Mouse (Mus musculus): ENCODE measurements around the gene Akr1b10.

DNA sequence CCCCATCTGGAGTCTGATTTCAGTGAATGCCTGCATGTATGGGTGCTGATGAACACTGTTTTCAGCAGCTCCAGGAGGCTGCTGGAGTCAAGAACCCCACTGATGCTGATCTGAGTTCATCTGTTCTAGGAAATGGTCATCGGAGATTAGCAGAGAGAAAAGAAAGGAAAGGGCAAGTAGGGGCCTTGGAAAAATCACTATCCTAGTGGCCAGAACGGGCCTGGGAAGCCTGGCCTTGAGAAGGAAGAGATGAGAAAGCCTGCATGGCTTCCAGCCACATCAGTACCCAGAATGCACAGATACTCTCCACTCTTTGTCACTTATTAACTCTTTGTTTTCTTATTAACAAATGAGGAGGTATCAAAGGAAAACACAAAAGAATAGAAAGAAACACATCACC is 16.7 kb downstream of the Akr1b10 start:
- TF ChIP-seq SRF (IDR thresholded peaks at IDR 0.05; ENCODE audit: control insufficient read depth, insufficient read length, low read depth) (no peak), MYOD1 (IDR thresholded peaks at IDR 0.05; ENCODE audit: control insufficient read depth in 1 of 3, insufficient read length in 2 of 3, low read depth in 2 of 3) (no peak), POLR2A (IDR thresholded peaks at IDR 0.05; ENCODE audit: insufficient read length, low read depth) (no peak), USF1 (IDR thresholded peaks at IDR 0.05; ENCODE audit: low read depth) (no peak), MAX (IDR thresholded peaks at IDR 0.05; ENCODE audit: low read depth) (no peak), E2F4 (IDR thresholded peaks at IDR 0.05; ENCODE audit: insufficient read depth) (no peak), TCF12 (IDR thresholded peaks at IDR 0.05; ENCODE audit: insufficient read depth, poor library complexity, severe bottlenecking) (no peak), POLR2AphosphoS2 (IDR thresholded peaks at IDR 0.05; ENCODE audit: insufficient read length, low read depth) (no peak), TCF3 (IDR thresholded peaks at IDR 0.05; ENCODE audit: insufficient read length, low read depth) (no peak), MYOG (IDR thresholded peaks at IDR 0.05; ENCODE audit: control insufficient read depth in 1 of 3, insufficient read depth in 1 of 3, insufficient read length in 2 of 3, low read depth in 2 of 3) (no peak), CEBPB (IDR thresholded peaks at IDR 0.05; ENCODE audit: insufficient read depth, poor library complexity, severe bottlenecking) (no peak)
